Comparison of ENCODE assay signal across 8 mouse cellular contexts in genomic region chr13:110018941-110019743, GRCm38 (mm10).
DNase-seq lines count a peak whose midpoint lies in the region; ATAC-seq and TF ChIP-seq lines count a peak whose summit lies in the region.

No protein-coding gene starts in this region.

- peak overlapping the region; percentile 37 for H3K4me3 ChIP-seq in embryonic facial prominence, embryonic 12.5 days
- H3K4me3 ChIP-seq in hindbrain, embryonic 15.5 days: peak overlapping the region; percentile 38
- H3K4me3 ChIP-seq in liver, embryonic 14.5 days (ENCODE audit: insufficient read depth in 1 of 2, low read depth in 2 of 2, low read length in 2 of 2): no peak overlapping the region
- peak overlapping the region; percentile 39 for H3K4me3 ChIP-seq in neural tube, embryonic 13.5 days

- WGBS in embryonic facial prominence, embryonic 12.5 days: 2% methylated on average over 20 of the region's 20 CpGs
- WGBS in hindbrain, embryonic 15.5 days: under 1% methylated on average over 19 of the region's 20 CpGs
- 2% methylated on average over 20 of the region's 20 CpGs for WGBS in liver, embryonic 14.5 days (ENCODE audit: insufficient replicate concordance)
- 2% methylated on average over 20 of the region's 20 CpGs for WGBS in neural tube, embryonic 13.5 days

- H3K9ac ChIP-seq in embryonic facial prominence, embryonic 12.5 days: peak overlapping the region; percentile 24; the same call in 1 of the 2 replicates
- H3K9ac ChIP-seq in hindbrain, embryonic 15.5 days: peak overlapping the region; percentile 57
- H3K9ac ChIP-seq in liver, embryonic 14.5 days (replicated peaks): no peak overlapping the region
- peak overlapping the region; percentile 73 for H3K9ac ChIP-seq in neural tube, embryonic 13.5 days

- no peak for TF ChIP-seq CTCF in liver, embryonic 14.5 days (IDR thresholded peaks at IDR 0.05; ENCODE audit: low read depth)

- H3K4me2 ChIP-seq in embryonic facial prominence, embryonic 12.5 days (replicated peaks): peak overlapping the region; percentile 75
- H3K4me2 ChIP-seq in hindbrain, embryonic 15.5 days: peak overlapping the region; percentile 91
- H3K4me2 ChIP-seq in liver, embryonic 14.5 days (ENCODE audit: low read depth): peak overlapping the region; percentile 49
- peak overlapping the region; percentile 83 for H3K4me2 ChIP-seq in neural tube, embryonic 13.5 days

- TF ChIP-seq EP300 in liver, embryonic 14.5 days (IDR thresholded peaks at IDR 0.05; ENCODE audit: low read depth): no peak

- H3K36me3 ChIP-seq in embryonic facial prominence, embryonic 12.5 days: no peaks in the 10 kb centered on the region
- H3K36me3 ChIP-seq in hindbrain, embryonic 15.5 days: no peaks in the 10 kb centered on the region
- H3K36me3 ChIP-seq in liver, embryonic 14.5 days (replicated peaks; ENCODE audit: control insufficient read depth, insufficient read depth, low read depth): no peaks in the 10 kb centered on the region
- no peaks in the 10 kb centered on the region for H3K36me3 ChIP-seq in neural tube, embryonic 13.5 days

- no peaks in the 10 kb centered on the region for H3K9me3 ChIP-seq in embryonic facial prominence, embryonic 12.5 days
- no peaks in the 10 kb centered on the region for H3K9me3 ChIP-seq in hindbrain, embryonic 15.5 days
- H3K9me3 ChIP-seq in liver, embryonic 14.5 days (ENCODE audit: control insufficient read depth, low read length): no peaks in the 10 kb centered on the region
- no peaks in the 10 kb centered on the region for H3K9me3 ChIP-seq in neural tube, embryonic 13.5 days

- peaks cover 11% of the 10 kb centered on the region; the same call in 1 of the 2 replicates for H3K4me1 ChIP-seq in embryonic facial prominence, embryonic 12.5 days
- peaks cover 25% of the 10 kb centered on the region for H3K4me1 ChIP-seq in hindbrain, embryonic 15.5 days (replicated peaks)
- H3K4me1 ChIP-seq in liver, embryonic 14.5 days (replicated peaks; ENCODE audit: control insufficient read depth in 2 of 2, insufficient read depth in 2 of 2, low read length in 1 of 2): no peaks in the 10 kb centered on the region
- H3K4me1 ChIP-seq in neural tube, embryonic 13.5 days (replicated peaks): peaks cover 14% of the 10 kb centered on the region

- H3K27ac ChIP-seq in embryonic facial prominence, embryonic 12.5 days: no peak overlapping the region
- H3K27ac ChIP-seq in hindbrain, embryonic 15.5 days (replicated peaks): peak overlapping the region; percentile 87
- no peak overlapping the region for H3K27ac ChIP-seq in liver, embryonic 14.5 days
- peak overlapping the region; percentile 84 for H3K27ac ChIP-seq in neural tube, embryonic 13.5 days (replicated peaks)

- 0 out of 2 replicates have a peak, but pooled peaks cover 7% of the 10 kb centered on the region for H3K27me3 ChIP-seq in embryonic facial prominence, embryonic 12.5 days
- no peaks in the 10 kb centered on the region for H3K27me3 ChIP-seq in hindbrain, embryonic 15.5 days
- H3K27me3 ChIP-seq in liver, embryonic 14.5 days (ENCODE audit: control insufficient read depth, insufficient read depth, low read length): peaks cover 2% of the 10 kb centered on the region
- H3K27me3 ChIP-seq in neural tube, embryonic 13.5 days: no peaks in the 10 kb centered on the region; the same call in 1 of the 2 replicates

- DNase-seq in cerebellum, adult 18-20 months: peak; percentile 10 to 26
- DNase-seq in Muller cell, postnatal 12 days (ENCODE audit: inconsistent ontology term): peak; percentile 42
- no peak for DNase-seq in liver, embryonic 14.5 days (ENCODE audit: low read depth in 3 of 3, low spot score in 3 of 3)
- no peak for DNase-seq in left cerebral cortex, adult 18-20 months (ENCODE audit: low spot score in 2 of 2)

- no peak for ATAC-seq in cerebellum, adult (ENCODE audit: insufficient number of reproducible peaks, low FRiP score, low TSS enrichment)
- ATAC-seq in embryonic facial prominence, embryonic 12.5 days (ENCODE audit: insufficient number of reproducible peaks, insufficient read depth, low FRiP score, low TSS enrichment): peak; percentile 61; the same call in 1 of the 2 replicates
- peak; percentile 71 for ATAC-seq in hindbrain, embryonic 15.5 days (ENCODE audit: low FRiP score, low read depth)
- no peak for ATAC-seq in liver, embryonic 14.5 days (ENCODE audit: insufficient read depth)
- peak; percentile 59 for ATAC-seq in neural tube, embryonic 13.5 days (ENCODE audit: low read depth)

Comparison
In these comparisons a context has a peak if more than half of its experiments do, and no peak if none do; other contexts are left out.
1. DNase-seq: peak in cerebellum, adult 18-20 months (2 of 2) and Muller cell, postnatal 12 days (single experiment); none in liver, embryonic 14.5 days (0 of 3) and left cerebral cortex, adult 18-20 months (0 of 2).
2. ATAC-seq: peak in embryonic facial prominence, embryonic 12.5 days (single experiment), hindbrain, embryonic 15.5 days (single experiment) and neural tube, embryonic 13.5 days (single experiment); none in cerebellum, adult (single experiment) and liver, embryonic 14.5 days (single experiment).
3. H3K27ac ChIP-seq: peak in hindbrain, embryonic 15.5 days (single experiment) and neural tube, embryonic 13.5 days (single experiment); none in embryonic facial prominence, embryonic 12.5 days (single experiment) and liver, embryonic 14.5 days (single experiment).
4. H3K4me3 ChIP-seq: peak in embryonic facial prominence, embryonic 12.5 days (single experiment), hindbrain, embryonic 15.5 days (single experiment) and neural tube, embryonic 13.5 days (single experiment); none in liver, embryonic 14.5 days (0 of 2).
5. Peak in every context shown above with its lines, with median percentiles within 50 percentile points of each other: H3K4me2 ChIP-seq.